ENCODE assay signal across 10 mouse cellular contexts in genomic region chr11:119235596-119235995, GRCm38 (mm10). TPM values are rescaled to one million over a fixed set of nuclear protein-coding genes. Genes with fewer than 3 reads are reported as not detected.
A peak's percentile ranks its signal among the peaks of the same experiment; 100 is the strongest.
DNase-seq lines count a peak whose midpoint lies in the region; ATAC-seq and TF ChIP-seq lines count a peak whose summit lies in the region.
"Had no signal": no experiment of that assay in that cellular context is flagged by ENCODE, and none has a peak within 500 bp of the region (broad histone marks: within the 10 kb centered on the region; RNA-seq: fewer than 3 reads in every experiment).

No protein-coding gene starts in this region.

- no peak overlapping the region for H3K4me3 ChIP-seq in hindbrain, embryonic 11.5 days (ENCODE audit: low read depth, low read length)
- H3K4me3 ChIP-seq in hindbrain, embryonic 12.5 days: no peak overlapping the region
- no peak overlapping the region for H3K4me3 ChIP-seq in CH12.LX (replicated peaks in 1 of 3; ENCODE audit: low read depth in 2 of 3, low read length in 2 of 3, poor library complexity in 1 of 3)
- H3K4me3 ChIP-seq in lung, embryonic 14.5 days (ENCODE audit: low read depth, low read length): no peak overlapping the region
- no peak overlapping the region for H3K4me3 ChIP-seq in stomach, postnatal 0 days (ENCODE audit: low read depth, low read length)
- H3K4me3 ChIP-seq: liver, embryonic 15.5 days; stomach, embryonic 15.5 days had no signal

- H3K27me3 ChIP-seq in hindbrain, embryonic 11.5 days (ENCODE audit: control insufficient read depth, insufficient read depth, low read length): no peaks in the 10 kb centered on the region
- no peaks in the 10 kb centered on the region for H3K27me3 ChIP-seq in hindbrain, embryonic 12.5 days
- peaks cover 67% of the 10 kb centered on the region for H3K27me3 ChIP-seq in CH12.LX (replicated peaks)
- H3K27me3 ChIP-seq in lung, embryonic 14.5 days (ENCODE audit: insufficient read depth, low read length): no peaks in the 10 kb centered on the region
- no peaks in the 10 kb centered on the region for H3K27me3 ChIP-seq in stomach, postnatal 0 days (ENCODE audit: control insufficient read depth, insufficient read depth, low read length)
- H3K27me3 ChIP-seq: stomach, embryonic 15.5 days had no signal

- H3K36me3 ChIP-seq in hindbrain, embryonic 11.5 days (ENCODE audit: control insufficient read depth, insufficient read depth, low read length): 0 out of 2 replicates have a peak, but pooled peaks cover 4% of the 10 kb centered on the region
- peaks cover 47% of the 10 kb centered on the region for H3K36me3 ChIP-seq in hindbrain, embryonic 12.5 days
- H3K36me3 ChIP-seq in CH12.LX (replicated peaks in 1 of 2; ENCODE audit: control insufficient read depth in 1 of 2, insufficient read depth in 1 of 2, low read length in 1 of 2): no peaks in the 10 kb centered on the region
- H3K36me3 ChIP-seq in lung, embryonic 14.5 days (ENCODE audit: insufficient read depth): no peaks in the 10 kb centered on the region
- no peaks in the 10 kb centered on the region for H3K36me3 ChIP-seq in stomach, postnatal 0 days (ENCODE audit: control insufficient read depth, insufficient read depth, low read length)
- H3K36me3 ChIP-seq: liver, embryonic 15.5 days; stomach, embryonic 15.5 days had no signal

- peak; percentile 77 to 97 for TF ChIP-seq CTCF in CH12.LX (conservative IDR thresholded peaks at IDR 0.05 in 1 of 2, IDR thresholded peaks at IDR 0.05 in 1 of 2; ENCODE audit: low read depth in 2 of 2, low read length in 2 of 2)
- TF ChIP-seq CTCF in lung, embryonic 14.5 days (IDR thresholded peaks at IDR 0.05; ENCODE audit: low read depth): peak; percentile 78
- TF ChIP-seq CTCF in stomach, postnatal 0 days (IDR thresholded peaks at IDR 0.05; ENCODE audit: low read depth): peak; percentile 79

- H3K27ac ChIP-seq in hindbrain, embryonic 11.5 days (ENCODE audit: low read depth, low read length): no peak overlapping the region
- no peak overlapping the region for H3K27ac ChIP-seq in hindbrain, embryonic 12.5 days
- no peak overlapping the region for H3K27ac ChIP-seq in CH12.LX (ENCODE audit: insufficient read depth, low read depth)
- H3K27ac ChIP-seq in lung, embryonic 14.5 days (ENCODE audit: low read depth): no peak overlapping the region
- H3K27ac ChIP-seq in stomach, postnatal 0 days (replicated peaks): no peak overlapping the region
- H3K27ac ChIP-seq: liver, embryonic 15.5 days; stomach, embryonic 15.5 days had no signal

- TF ChIP-seq EP300 in CH12.LX (IDR thresholded peaks at IDR 0.05; ENCODE audit: low read length): no peak
- TF ChIP-seq EP300 in stomach, postnatal 0 days (optimal IDR thresholded peaks at IDR 0.05): no peak

- H3K79me2 ChIP-seq in CH12.LX (replicated peaks; ENCODE audit: control insufficient read depth, extremely low read depth, insufficient read depth, poor library complexity, severe bottlenecking): no peaks in the 10 kb centered on the region

- TF ChIP-seq POLR2A in CH12.LX (IDR thresholded peaks at IDR 0.05; ENCODE audit: low read depth, low read length): no peak

- peak; percentile 39 for TF ChIP-seq RAD21 in CH12.LX (IDR thresholded peaks at IDR 0.05; ENCODE audit: low read depth, low read length)

- no peak overlapping the region for H3K9ac ChIP-seq in hindbrain, embryonic 11.5 days (ENCODE audit: low read depth, low read length)
- no peak overlapping the region for H3K9ac ChIP-seq in hindbrain, embryonic 12.5 days
- H3K9ac ChIP-seq in CH12.LX (ENCODE audit: insufficient read depth, low read depth): no peak overlapping the region
- no peak overlapping the region for H3K9ac ChIP-seq in lung, embryonic 14.5 days
- H3K9ac ChIP-seq in stomach, postnatal 0 days (ENCODE audit: low read length): no peak overlapping the region
- H3K9ac ChIP-seq: liver, embryonic 15.5 days; stomach, embryonic 15.5 days had no signal

- no peaks in the 10 kb centered on the region; the same call in 1 of the 2 replicates for H3K9me3 ChIP-seq in hindbrain, embryonic 11.5 days (ENCODE audit: control insufficient read depth, low read length)
- 0 out of 2 replicates have a peak, but pooled peaks cover 4% of the 10 kb centered on the region for H3K9me3 ChIP-seq in hindbrain, embryonic 12.5 days (replicated peaks)
- H3K9me3 ChIP-seq in CH12.LX (replicated peaks; ENCODE audit: low read length): peaks cover 14% of the 10 kb centered on the region
- H3K9me3 ChIP-seq in lung, embryonic 14.5 days (ENCODE audit: low read depth, low read length): no peaks in the 10 kb centered on the region
- H3K9me3 ChIP-seq in stomach, postnatal 0 days (ENCODE audit: control insufficient read depth, low read length): no peaks in the 10 kb centered on the region
- H3K9me3 ChIP-seq: liver, embryonic 15.5 days; stomach, embryonic 15.5 days had no signal

- in situ Hi-C loops in CH12.LX (cut with MboI; ENCODE audit: low pct_ligation_motif_present, low pct_unique_long_range_greater_than_20kb, low sequenced_read_pairs): no loop called here

- peak; percentile 79 for DNase-seq in hindbrain, embryonic 11.5 days (ENCODE audit: low spot score)
- DNase-seq in A20 (ENCODE audit: low read depth, low spot score): peak; percentile 85
- peak; percentile 82 for DNase-seq in CH12.LX (ENCODE audit: extremely low read depth)
- DNase-seq in cerebellum, postnatal 25 days: peak; percentile 64 to 77
- peak; percentile 80 for DNase-seq in lung, embryonic 14.5 days
- DNase-seq in stomach, postnatal 0 days (ENCODE audit: low spot score): peak; percentile 68
- DNase-seq in frontal cortex, postnatal 14 days (ENCODE audit: low spot score in 2 of 2): no peak

- H3K4me1 ChIP-seq in hindbrain, embryonic 11.5 days (replicated peaks; ENCODE audit: control insufficient read depth, insufficient read depth, low read length): 0 out of 2 replicates have a peak, but pooled peaks cover 2% of the 10 kb centered on the region
- peaks cover 16% of the 10 kb centered on the region for H3K4me1 ChIP-seq in hindbrain, embryonic 12.5 days
- H3K4me1 ChIP-seq in CH12.LX (ENCODE audit: control insufficient read depth in 1 of 2, insufficient read depth in 2 of 2): peaks cover 13 to 36% of the 10 kb centered on the region in 2 experiments
- no peaks in the 10 kb centered on the region for H3K4me1 ChIP-seq in lung, embryonic 14.5 days (ENCODE audit: insufficient read depth)
- H3K4me1 ChIP-seq in stomach, postnatal 0 days (replicated peaks; ENCODE audit: control insufficient read depth, insufficient read depth): no peaks in the 10 kb centered on the region

- WGBS in hindbrain, embryonic 11.5 days: 88% methylated on average over 4 of the region's 4 CpGs
- 84% methylated on average over 4 of the region's 4 CpGs for WGBS in hindbrain, embryonic 12.5 days
- WGBS in lung, embryonic 14.5 days: 79% methylated on average over 4 of the region's 4 CpGs
- 91% methylated on average over 4 of the region's 4 CpGs for WGBS in stomach, postnatal 0 days

- dilution Hi-C loops in CH12.LX (cut with MboI; ENCODE audit: extremely low pct_ligation_motif_present, extremely low pct_unique_long_range_greater_than_20kb, low sequenced_read_pairs): no loop called here

- ATAC-seq in hindbrain, embryonic 11.5 days (ENCODE audit: low FRiP score): no peak
- no peak for ATAC-seq in hindbrain, embryonic 12.5 days (ENCODE audit: low FRiP score)
- no peak for ATAC-seq in lung, embryonic 14.5 days (ENCODE audit: insufficient read depth)
- no peak for ATAC-seq in stomach, postnatal 0 days (ENCODE audit: low FRiP score, low TSS enrichment)

- H3K4me2 ChIP-seq in hindbrain, embryonic 11.5 days (replicated peaks; ENCODE audit: low read depth, low read length): no peak overlapping the region
- no peak overlapping the region for H3K4me2 ChIP-seq in hindbrain, embryonic 12.5 days (replicated peaks)
- H3K4me2 ChIP-seq in CH12.LX (ENCODE audit: insufficient read depth, low read depth, poor library complexity, severe bottlenecking): no peak overlapping the region
- H3K4me2 ChIP-seq in lung, embryonic 14.5 days: no peak overlapping the region
- no peak overlapping the region for H3K4me2 ChIP-seq in stomach, postnatal 0 days (replicated peaks; ENCODE audit: low read depth)
- H3K4me2 ChIP-seq: liver, embryonic 15.5 days; stomach, embryonic 15.5 days had no signal

TF ChIP-seq in CH12.LX, 34 proteins besides CTCF, POLR2A, EP300 and RAD21 (continues in another document):
- TF ChIP-seq GABPA (IDR thresholded peaks at IDR 0.05; ENCODE audit: insufficient replicate concordance, low read depth, low read length) (no peak), UBTF (IDR thresholded peaks at IDR 0.05; ENCODE audit: low read depth, low read length) (no peak), TCF12 (IDR thresholded peaks at IDR 0.05; ENCODE audit: low read depth, low read length) (0 out of 2 replicates have a peak, but pooled peaks have one; percentile 9), JUND (conservative IDR thresholded peaks at IDR 0.05; ENCODE audit: low read depth, low read length) (no peak; the same call in 1 of the 2 replicates)

RNA-seq across cellular contexts. Expression of gene Ccdc40, which starts 7.2 kb away (rescaled TPM):
- 16.5 and 19.3 TPM in 2 replicates for polyA plus RNA-seq in hindbrain, embryonic 11.5 days (2014; fragmentation: Nextera tagmentation; extraction: Ambion mirVana)
- 19.1 and 20.5 TPM in 2 replicates for polyA plus RNA-seq in hindbrain, embryonic 12.5 days (2016; fragmentation: Nextera tagmentation; extraction: Ambion mirVana)
- 0.80 and 1.3 TPM in 2 replicates for total RNA-seq in CH12.LX (2012; rRNA removed)
- total RNA-seq in CH12.LX (2014; rRNA removed): 0.82 and 0.97 TPM in 2 replicates
- 1.2 and 1.4 TPM in 2 replicates for polyA plus RNA-seq in CH12.LX (2012; ENCODE audit: insufficient read length, low read depth)
- polyA plus RNA-seq in lung, embryonic 14.5 days (2014; fragmentation: Nextera tagmentation; extraction: Ambion mirVana): 1.7 and 1.9 TPM in 2 replicates
- 0.92 and 1.2 TPM in 2 replicates for polyA plus RNA-seq in stomach, postnatal 0 days (2015; fragmentation: Nextera tagmentation; extraction: Ambion mirVana)

RNA-seq across cellular contexts. Expression of gene Tbc1d16, which starts 7.3 kb away (rescaled TPM):
- 16.9 and 20.7 TPM in 2 replicates for polyA plus RNA-seq in hindbrain, embryonic 11.5 days (2014; fragmentation: Nextera tagmentation; extraction: Ambion mirVana)
- polyA plus RNA-seq in hindbrain, embryonic 12.5 days (2016; fragmentation: Nextera tagmentation; extraction: Ambion mirVana): 34.7 and 36.7 TPM in 2 replicates
- total RNA-seq in CH12.LX (2012; rRNA removed): 9.4 and 15.9 TPM in 2 replicates
- 0.65 and 0.79 TPM in 2 replicates for total RNA-seq in CH12.LX (2014; rRNA removed)
- 2.4 and 2.7 TPM in 2 replicates for polyA plus RNA-seq in CH12.LX (2012; ENCODE audit: insufficient read length, low read depth)
- polyA plus RNA-seq in lung, embryonic 14.5 days (2014; fragmentation: Nextera tagmentation; extraction: Ambion mirVana): 17.1 and 17.5 TPM in 2 replicates
- 4.8 and 6.3 TPM in 2 replicates for polyA plus RNA-seq in stomach, postnatal 0 days (2015; fragmentation: Nextera tagmentation; extraction: Ambion mirVana)

RNA-seq across cellular contexts. Expression of gene Gaa, which starts 32.1 kb away (rescaled TPM):
- 12.6 and 15.3 TPM in 2 replicates for polyA plus RNA-seq in hindbrain, embryonic 11.5 days (2014; fragmentation: Nextera tagmentation; extraction: Ambion mirVana)
- polyA plus RNA-seq in hindbrain, embryonic 12.5 days (2016; fragmentation: Nextera tagmentation; extraction: Ambion mirVana): 49.3 and 52.4 TPM in 2 replicates
- total RNA-seq in CH12.LX (2012; rRNA removed) (80.8 and 105 TPM in 2 replicates), CH12.LX (2014; rRNA removed) (19.6 and 19.8 TPM in 2 replicates)
- polyA plus RNA-seq in CH12.LX (2012; ENCODE audit: insufficient read length, low read depth): 91.0 and 93.2 TPM in 2 replicates
- polyA plus RNA-seq in lung, embryonic 14.5 days (2014; fragmentation: Nextera tagmentation; extraction: Ambion mirVana): 56.0 and 58.8 TPM in 2 replicates
- 30.8 and 35.5 TPM in 2 replicates for polyA plus RNA-seq in stomach, postnatal 0 days (2015; fragmentation: Nextera tagmentation; extraction: Ambion mirVana)

Comparison
In these comparisons a context has a peak if more than half of its experiments do, and no peak if none do; other contexts are left out.
1. DNase-seq: peak in hindbrain, embryonic 11.5 days (single experiment), A20 (single experiment), CH12.LX (single experiment), cerebellum, postnatal 25 days (2 of 2), lung, embryonic 14.5 days (single experiment) and stomach, postnatal 0 days (single experiment); none in frontal cortex, postnatal 14 days (0 of 2).
2. Peak in every context shown above with its lines, with median percentiles within 50 percentile points of each other: CTCF ChIP-seq.